Mouse (Mus musculus): ENCODE data around the gene Rabl6. TPM values are rescaled to one million over a fixed set of nuclear protein-coding genes. Genes with fewer than 3 reads are reported as not detected.

The Rabl6 gene
- polyA plus RNA-seq, 1 experiment from 2014 or later, result 13.5 TPM

DNA sequence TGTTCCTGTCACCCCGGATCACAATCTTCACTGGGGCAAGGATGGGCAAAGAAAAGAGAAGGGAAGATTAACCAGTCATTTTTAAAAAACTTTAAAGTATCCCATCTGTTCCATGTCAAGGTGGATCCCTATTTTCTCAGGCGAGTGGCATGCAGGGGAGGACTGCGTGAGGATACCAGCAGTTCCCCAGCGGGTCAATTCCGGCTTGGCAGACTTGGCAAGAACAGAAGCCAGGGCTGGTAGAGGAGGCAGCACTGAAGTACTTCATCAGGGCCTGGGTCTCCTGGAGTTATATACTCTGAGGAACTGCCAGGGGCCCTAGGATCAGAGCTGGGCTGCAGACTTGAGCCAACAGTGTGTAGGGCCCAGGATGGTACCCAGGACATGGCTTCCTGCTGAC is 5.8 kb downstream of the Rabl6 start:
- Histone ChIP-seq H3K9me3 (ENCODE audit: low read length) (no peaks in the 10 kb centered on the region), H3K27ac (ENCODE audit: low read depth) (no peak overlapping the region), H3K4me2 (ENCODE audit: low read depth, low read length) (no peak overlapping the region), H3K36me3 (replicated peaks; ENCODE audit: insufficient read depth, low read length) (peaks cover 42% of the 10 kb centered on the region), H3K4me1 (ENCODE audit: insufficient read depth) (peaks cover 14% of the 10 kb centered on the region), H3K4me3 (ENCODE audit: low read depth, low read length) (no peak overlapping the region), H3K9ac (replicated peaks) (no peak overlapping the region), H3K27me3 (ENCODE audit: insufficient read depth, low read length) (no peaks in the 10 kb centered on the region)
- ATAC-seq (no peak), DNase-seq (no peak)
- 89% methylated on average over 5 of the region's 5 CpGs for WGBS (ENCODE audit: insufficient replicate concordance)
- TF ChIP-seq CTCF (IDR thresholded peaks at IDR 0.05; ENCODE audit: low read depth) (no peak), EP300 (IDR thresholded peaks at IDR 0.05; ENCODE audit: low read depth) (no peak)

DNA sequence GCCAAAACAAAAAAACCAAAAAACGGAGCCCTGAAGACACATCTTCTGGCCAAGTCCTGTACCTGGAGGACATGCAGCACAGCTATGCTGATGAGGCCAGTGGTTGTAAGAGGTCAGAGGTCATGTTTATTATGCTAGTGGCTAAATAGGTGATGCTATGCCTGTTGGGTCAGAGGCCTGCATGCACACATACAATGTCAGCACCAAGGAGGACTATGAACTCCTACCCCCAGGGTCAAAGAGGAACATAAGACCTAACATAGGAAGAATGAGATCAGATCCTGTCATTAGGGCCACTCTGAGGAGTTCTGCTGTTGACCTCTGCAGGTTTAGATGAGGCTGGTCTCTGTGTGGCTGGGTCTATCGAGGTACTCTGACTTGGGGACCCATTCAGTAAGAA is 8.3 kb downstream of the Rabl6 start:
- Histone ChIP-seq H3K36me3 (replicated peaks; ENCODE audit: insufficient read depth, low read length) (peaks cover 63% of the 10 kb centered on the region), H3K27ac (ENCODE audit: low read depth) (peak overlapping the region; percentile 49; the same call in 1 of the 2 replicates), H3K9me3 (ENCODE audit: low read length) (no peaks in the 10 kb centered on the region), H3K4me3 (ENCODE audit: low read depth, low read length) (no peak overlapping the region), H3K4me1 (ENCODE audit: insufficient read depth) (no peaks in the 10 kb centered on the region; the same call in none of the 2 replicates), H3K4me2 (ENCODE audit: low read depth, low read length) (no peak overlapping the region), H3K27me3 (ENCODE audit: insufficient read depth, low read length) (no peaks in the 10 kb centered on the region), H3K9ac (replicated peaks) (no peak overlapping the region)
- peak; percentile 33; the same call in 1 of the 2 replicates for TF ChIP-seq EP300 (IDR thresholded peaks at IDR 0.05; ENCODE audit: low read depth)
- TF ChIP-seq CTCF (IDR thresholded peaks at IDR 0.05; ENCODE audit: low read depth), result no peak
- WGBS (ENCODE audit: insufficient replicate concordance), result 69% methylated on average over 2 of the region's 2 CpGs
- ATAC-seq (peak; percentile 95), DNase-seq (no peak)

DNA sequence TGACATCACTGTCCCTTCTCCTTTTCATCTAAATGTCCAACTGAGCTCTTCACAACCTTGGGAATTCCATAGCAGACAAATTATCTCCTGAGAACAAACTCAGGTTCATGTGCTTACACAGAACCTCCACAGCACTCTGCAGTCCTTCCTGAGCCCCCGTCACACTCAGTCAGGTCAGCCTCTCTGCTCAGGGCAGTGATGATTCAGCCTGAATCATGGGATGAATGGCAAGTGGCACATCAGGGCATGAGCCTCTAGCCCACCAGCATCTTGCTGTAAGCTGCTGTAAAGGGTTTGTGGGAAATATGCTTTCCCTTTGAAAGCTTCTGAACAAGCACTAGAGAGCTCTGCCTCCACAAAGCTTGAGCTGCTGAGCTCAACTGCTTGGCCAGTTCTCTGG is 9.6 kb downstream of the Rabl6 start:
- Histone ChIP-seq H3K27me3 (ENCODE audit: insufficient read depth, low read length) (no peaks in the 10 kb centered on the region), H3K27ac (ENCODE audit: low read depth) (no peak overlapping the region), H3K4me3 (ENCODE audit: low read depth, low read length) (no peak overlapping the region), H3K9ac (replicated peaks) (no peak overlapping the region), H3K4me1 (ENCODE audit: insufficient read depth) (no peaks in the 10 kb centered on the region; the same call in none of the 2 replicates), H3K9me3 (ENCODE audit: low read length) (no peaks in the 10 kb centered on the region), H3K4me2 (ENCODE audit: low read depth, low read length) (no peak overlapping the region), H3K36me3 (replicated peaks; ENCODE audit: insufficient read depth, low read length) (peaks cover 70% of the 10 kb centered on the region)
- DNase-seq (no peak), ATAC-seq (no peak)
- no peak for TF ChIP-seq EP300 (IDR thresholded peaks at IDR 0.05; ENCODE audit: low read depth)
- 85% methylated on average over 1 of the region's 1 CpGs for WGBS (ENCODE audit: insufficient replicate concordance)

DNA sequence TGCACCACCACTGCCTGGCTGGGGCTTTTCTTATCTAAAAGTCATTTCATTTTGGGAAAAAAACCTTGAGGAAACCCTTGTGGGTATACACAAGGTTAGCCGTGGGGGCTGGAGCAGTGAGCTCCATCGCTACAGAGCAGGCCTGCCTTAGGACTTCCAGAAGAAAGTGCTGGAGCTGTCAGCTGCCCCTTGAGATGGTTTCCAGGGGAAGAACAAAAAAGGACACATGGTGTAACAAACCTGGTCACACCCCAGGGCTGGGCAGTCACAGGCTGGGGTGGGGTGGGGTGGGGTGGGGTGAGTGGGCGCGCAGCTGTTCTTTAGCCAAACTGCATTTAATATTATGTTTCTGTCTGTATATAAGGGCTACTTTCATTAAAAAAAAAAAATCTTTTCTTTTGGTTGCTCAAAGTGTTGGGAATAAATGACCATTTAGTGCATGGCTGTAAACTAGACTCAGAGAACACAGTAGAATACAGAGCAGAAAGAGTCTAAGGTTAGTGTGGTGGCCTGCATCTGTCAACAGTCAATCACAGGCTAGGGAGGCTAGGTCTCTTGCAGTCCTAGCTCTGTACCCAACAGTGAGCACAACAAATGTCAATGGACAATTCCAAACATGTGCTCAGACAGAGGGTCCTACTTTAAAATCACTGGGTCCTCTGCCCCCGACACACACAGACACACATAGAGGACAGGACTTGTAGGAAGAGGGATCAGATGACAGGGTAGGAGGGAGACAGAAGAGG is 11.4 kb downstream of the Rabl6 start:
- no peaks in the 10 kb centered on the region for H3K27me3 ChIP-seq (ENCODE audit: insufficient read depth, low read length)

DNA sequence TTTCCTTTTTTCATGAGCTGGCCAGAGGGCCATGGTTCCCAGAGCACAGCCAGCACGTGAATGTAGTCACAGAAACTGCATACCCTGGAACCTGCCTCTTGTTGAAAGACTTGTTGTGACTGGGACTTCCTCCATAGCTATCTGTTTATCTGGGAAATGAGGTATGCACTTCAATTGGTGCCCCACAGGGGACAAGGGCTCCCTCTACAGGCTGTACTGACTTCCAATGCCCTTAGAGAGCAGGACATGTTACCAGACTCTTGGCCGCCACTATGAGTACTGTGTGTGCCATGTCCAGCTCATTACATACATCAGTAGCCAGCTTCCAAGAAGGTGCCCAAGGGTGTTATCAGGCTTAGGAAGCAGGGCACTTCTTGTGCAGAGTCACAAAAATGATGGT is 16.5 kb downstream of the Rabl6 start:
- no peaks in the 10 kb centered on the region for H3K27me3 ChIP-seq (ENCODE audit: insufficient read depth, low read length)
- peaks cover 54% of the 10 kb centered on the region for H3K36me3 ChIP-seq (replicated peaks; ENCODE audit: insufficient read depth, low read length)
- H3K27ac ChIP-seq (ENCODE audit: low read depth), result no peak overlapping the region
- ATAC-seq (peak; percentile 45; the same call in 1 of the 2 replicates), DNase-seq (no peak)
- no peak overlapping the region for H3K4me2 ChIP-seq (ENCODE audit: low read depth, low read length)
- no peaks in the 10 kb centered on the region for H3K4me1 ChIP-seq (ENCODE audit: insufficient read depth)
- H3K9me3 ChIP-seq (ENCODE audit: low read length), result no peaks in the 10 kb centered on the region
- TF ChIP-seq CTCF (IDR thresholded peaks at IDR 0.05; ENCODE audit: low read depth) (peak; percentile 68), EP300 (IDR thresholded peaks at IDR 0.05; ENCODE audit: low read depth) (no peak)
- WGBS (ENCODE audit: insufficient replicate concordance), result 72% methylated on average over 2 of the region's 2 CpGs
- no peak overlapping the region for H3K4me3 ChIP-seq (ENCODE audit: low read depth, low read length)
- no peak overlapping the region for H3K9ac ChIP-seq (replicated peaks)

More for the DNA sequence above, 11.4 kb downstream of the Rabl6 start:
- no peak overlapping the region for H3K27ac ChIP-seq (ENCODE audit: low read depth)
- peaks cover 79% of the 10 kb centered on the region for H3K36me3 ChIP-seq (replicated peaks; ENCODE audit: insufficient read depth, low read length)
- H3K4me1 ChIP-seq (ENCODE audit: insufficient read depth), result no peaks in the 10 kb centered on the region; the same call in none of the 2 replicates
- ATAC-seq, result no peak
- no peak overlapping the region for H3K4me2 ChIP-seq (ENCODE audit: low read depth, low read length)
- no peak overlapping the region for H3K9ac ChIP-seq (replicated peaks)
- H3K9me3 ChIP-seq (ENCODE audit: low read length), result no peaks in the 10 kb centered on the region
- no peak overlapping the region for H3K4me3 ChIP-seq (ENCODE audit: low read depth, low read length)
- 92% methylated on average over 5 of the region's 5 CpGs for WGBS (ENCODE audit: insufficient replicate concordance)
- TF ChIP-seq CTCF (IDR thresholded peaks at IDR 0.05; ENCODE audit: low read depth), result no peak
- no peak for TF ChIP-seq EP300 (IDR thresholded peaks at IDR 0.05; ENCODE audit: low read depth)
- DNase-seq, result no peak

DNA sequence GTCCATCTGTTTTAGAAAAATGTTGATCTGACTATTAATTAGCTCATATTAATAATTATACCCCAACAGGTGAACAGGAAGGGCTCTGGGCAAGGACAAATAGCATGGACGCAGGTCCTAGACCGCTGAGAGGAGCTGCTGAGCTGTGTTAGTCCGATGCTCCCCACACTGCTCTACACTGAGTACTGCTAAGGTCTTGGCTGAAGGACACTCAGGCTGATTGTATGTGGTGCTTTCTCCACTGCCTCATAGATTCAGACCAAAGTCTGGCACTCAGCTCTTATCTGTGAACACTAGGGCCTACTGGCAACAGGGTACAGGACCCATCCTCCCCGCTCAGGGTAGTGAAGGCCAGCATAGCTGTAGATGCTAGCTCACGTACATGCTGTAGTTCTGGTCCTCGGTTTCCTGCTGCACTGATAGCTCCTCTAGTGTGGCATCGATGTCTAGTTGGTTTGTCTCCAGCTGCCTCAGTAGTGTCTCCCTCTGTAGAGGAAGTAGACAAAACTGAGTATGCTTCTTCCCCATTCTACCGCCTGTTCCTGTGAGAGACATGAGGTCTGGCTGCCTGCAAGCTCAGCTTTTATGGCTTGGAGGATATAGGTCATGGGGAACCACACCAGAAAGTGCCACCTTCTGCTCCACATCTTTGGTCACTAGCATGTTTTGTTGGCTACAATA is 20.0 kb downstream of the Rabl6 start:
- peaks cover 52% of the 10 kb centered on the region for H3K36me3 ChIP-seq (replicated peaks; ENCODE audit: insufficient read depth, low read length)
- WGBS (ENCODE audit: insufficient replicate concordance), result 73% methylated on average over 8 of the region's 8 CpGs

More for the DNA sequence above, 20.0 kb downstream of the Rabl6 start:
- H3K4me3 ChIP-seq (ENCODE audit: low read depth, low read length), result no peak overlapping the region
- no peaks in the 10 kb centered on the region for H3K9me3 ChIP-seq (ENCODE audit: low read length)
- no peak for ATAC-seq
- H3K4me1 ChIP-seq (ENCODE audit: insufficient read depth), result no peaks in the 10 kb centered on the region
- H3K9ac ChIP-seq (replicated peaks), result no peak overlapping the region
- no peak overlapping the region for H3K27ac ChIP-seq (ENCODE audit: low read depth)
- no peak overlapping the region for H3K4me2 ChIP-seq (ENCODE audit: low read depth, low read length)
- DNase-seq, result no peak
- TF ChIP-seq EP300 (IDR thresholded peaks at IDR 0.05; ENCODE audit: low read depth) (no peak), CTCF (IDR thresholded peaks at IDR 0.05; ENCODE audit: low read depth) (no peak)
- no peaks in the 10 kb centered on the region for H3K27me3 ChIP-seq (ENCODE audit: insufficient read depth, low read length)

Measured in liver, postnatal 0 days (tissue).